Mouse (Mus musculus) regulatory T cell (primary cell): ENCODE measurements around the gene Tdrkh.

Experiments used
- in situ Hi-C: fragments of 300-600 bp; cut with MboI, MseI; formaldehyde crosslinking; loops from one replicate; pipeline ENCODE4 v1.15.1; 2025; ENCODE audit warnings: high pct_unique_total_duplicates

Gene Tdrkh

DNA sequence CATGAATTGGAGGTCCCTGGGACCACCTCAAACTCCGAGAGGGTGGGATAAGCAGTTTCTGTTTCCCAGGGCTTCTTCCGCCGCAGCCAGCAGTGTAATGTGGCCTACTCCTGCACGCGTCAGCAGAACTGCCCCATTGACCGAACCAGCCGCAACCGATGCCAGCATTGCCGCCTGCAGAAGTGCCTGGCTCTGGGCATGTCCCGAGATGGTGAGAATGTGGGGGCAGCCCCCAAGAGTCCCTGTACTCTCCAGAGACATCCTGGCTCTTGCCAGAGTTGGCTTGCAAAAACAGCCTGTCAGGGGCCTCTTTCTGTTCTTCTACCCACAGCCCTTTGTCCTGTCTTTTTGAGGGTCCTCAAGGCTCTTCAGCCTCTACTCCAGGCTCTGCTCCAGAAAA lies 25.7 kb upstream of the Tdrkh start:
- in situ Hi-C loops = loop anchor here (25.0 kb wide), 1 partner anchor 1900 kb away; the partner anchor contains the start of gene Fcgr1

DNA sequence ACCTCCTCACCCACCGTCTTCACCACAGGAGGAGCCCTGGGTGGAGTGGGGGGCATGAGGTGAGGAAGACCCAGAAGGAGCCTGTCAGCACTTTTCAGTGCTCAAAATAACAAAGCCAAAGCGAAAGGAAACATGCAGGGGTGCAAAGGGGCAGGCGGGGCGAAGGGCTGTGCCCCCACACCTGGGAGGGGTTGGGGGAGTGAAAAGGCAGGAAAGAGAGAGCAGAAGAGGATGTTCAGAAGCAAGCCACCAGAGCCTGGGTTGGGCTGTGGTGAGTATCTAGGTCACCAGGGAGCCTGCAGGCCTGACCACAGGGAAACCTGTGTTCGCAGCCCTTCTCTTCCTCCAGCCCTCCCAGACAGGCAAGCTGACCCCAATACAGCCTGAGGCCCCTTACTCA lies 25.0 kb upstream of the Tdrkh start:
- in situ Hi-C loops = loop anchor here (25.0 kb wide), 1 partner anchor 1899 kb away; the partner anchor contains the start of gene Fcgr1

DNA sequence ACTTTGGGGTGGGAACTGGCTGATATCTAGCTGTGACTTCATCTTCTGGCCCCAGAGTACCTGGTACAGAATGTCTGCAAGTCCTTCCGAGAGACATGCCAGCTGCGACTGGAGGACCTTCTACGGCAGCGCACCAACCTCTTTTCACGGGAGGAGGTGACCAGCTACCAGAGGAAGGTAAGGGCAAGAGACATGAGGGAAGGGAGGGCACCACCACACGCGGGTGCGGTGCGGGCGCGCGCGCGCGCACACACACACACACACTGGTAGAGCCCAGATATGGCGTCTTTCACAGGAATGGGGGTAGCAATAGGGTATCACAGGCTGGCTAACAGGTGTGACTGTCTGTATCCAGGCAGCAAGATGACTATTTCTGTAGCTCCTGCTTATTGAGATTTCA lies 23.7 kb upstream of the Tdrkh start:
- in situ Hi-C loops = loop anchor here (25.0 kb wide), 1 partner anchor 1898 kb away; the partner anchor contains the start of gene Fcgr1

DNA sequence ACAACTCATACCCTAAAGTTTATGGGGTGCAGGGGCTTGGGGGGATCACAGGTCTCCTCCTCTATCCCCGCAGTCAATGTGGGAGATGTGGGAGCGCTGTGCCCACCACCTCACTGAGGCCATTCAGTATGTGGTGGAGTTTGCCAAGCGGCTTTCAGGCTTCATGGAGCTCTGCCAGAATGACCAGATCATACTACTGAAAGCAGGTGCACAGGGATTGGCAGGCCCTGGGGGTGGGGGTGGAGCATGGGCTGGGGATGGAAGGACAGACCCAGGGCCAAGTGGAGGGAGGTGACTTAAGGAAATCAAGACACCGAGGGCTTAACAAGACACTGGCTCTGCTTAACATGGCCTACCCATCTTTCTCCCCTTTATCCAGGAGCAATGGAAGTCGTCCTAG lies 22.1 kb upstream of the Tdrkh start:
- in situ Hi-C loops = loop anchor here (25.0 kb wide), 1 partner anchor 1896 kb away; the partner anchor contains the start of gene Fcgr1

DNA sequence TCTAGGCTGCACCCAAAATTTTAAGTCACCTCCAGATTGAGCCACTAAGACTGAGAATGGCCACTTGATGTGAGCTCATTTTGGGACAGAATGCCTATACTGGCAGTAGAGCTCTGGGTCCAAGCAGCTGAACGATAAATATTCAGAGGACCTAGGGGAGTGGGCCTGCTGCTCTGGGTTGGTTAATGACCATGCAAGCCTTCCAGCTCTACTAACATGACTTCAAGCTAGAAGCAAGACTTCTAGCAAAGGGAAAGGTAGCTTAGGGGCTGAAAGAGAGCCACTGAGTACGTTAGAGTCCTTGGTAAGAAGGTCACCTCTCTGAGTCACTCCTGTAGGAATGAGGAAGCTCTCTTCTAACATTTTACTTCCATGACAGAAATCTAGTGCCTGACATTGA lies 20.9 kb upstream of the Tdrkh start:
- in situ Hi-C loops = loop anchor here (25.0 kb wide), 1 partner anchor 1895 kb away; the partner anchor contains the start of gene Fcgr1

DNA sequence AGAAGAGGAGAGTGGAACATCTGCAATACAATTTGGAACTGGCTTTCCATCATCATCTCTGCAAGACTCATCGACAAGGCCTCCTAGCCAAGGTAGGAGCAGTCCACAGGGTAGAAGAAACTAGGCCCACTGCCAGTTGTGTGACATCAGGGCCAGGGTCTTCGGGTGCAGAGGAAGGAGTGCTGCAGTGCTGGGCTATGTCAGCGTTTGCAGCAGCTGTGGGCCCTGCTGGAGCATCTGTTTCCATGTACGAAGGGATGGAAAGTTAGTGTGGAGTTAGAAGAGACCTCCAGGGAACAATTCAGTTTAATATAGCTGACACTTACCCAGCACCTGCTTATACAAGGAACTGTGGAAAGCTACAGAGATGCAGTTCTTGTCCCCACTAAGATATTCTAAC lies 20.0 kb upstream of the Tdrkh start:
- in situ Hi-C loops = loop anchor here (25.0 kb wide), 1 partner anchor 1894 kb away; the partner anchor contains the start of gene Fcgr1

DNA sequence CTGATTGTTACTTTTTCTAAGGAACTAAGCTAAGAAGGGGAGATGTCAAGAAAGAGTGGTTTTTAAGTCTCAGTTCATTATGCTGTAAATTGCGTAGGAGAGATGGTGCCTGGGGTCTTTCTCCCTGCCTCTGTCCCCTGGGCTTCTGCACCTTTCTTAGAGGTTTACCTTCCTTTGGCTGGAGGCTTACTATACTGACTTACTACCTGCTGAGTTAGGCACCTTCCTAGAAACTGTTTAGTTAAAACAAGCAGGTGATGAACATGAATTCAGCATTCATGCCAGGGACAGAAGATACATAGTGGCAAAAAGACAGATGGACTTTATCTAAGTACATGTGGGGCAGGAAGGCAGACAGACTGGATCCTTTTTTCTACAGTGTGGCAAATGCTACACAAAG lies 16.7 kb upstream of the Tdrkh start:
- in situ Hi-C loops = loop anchor here (25.0 kb wide), 1 partner anchor 1891 kb away; the partner anchor contains the start of gene Fcgr1

DNA sequence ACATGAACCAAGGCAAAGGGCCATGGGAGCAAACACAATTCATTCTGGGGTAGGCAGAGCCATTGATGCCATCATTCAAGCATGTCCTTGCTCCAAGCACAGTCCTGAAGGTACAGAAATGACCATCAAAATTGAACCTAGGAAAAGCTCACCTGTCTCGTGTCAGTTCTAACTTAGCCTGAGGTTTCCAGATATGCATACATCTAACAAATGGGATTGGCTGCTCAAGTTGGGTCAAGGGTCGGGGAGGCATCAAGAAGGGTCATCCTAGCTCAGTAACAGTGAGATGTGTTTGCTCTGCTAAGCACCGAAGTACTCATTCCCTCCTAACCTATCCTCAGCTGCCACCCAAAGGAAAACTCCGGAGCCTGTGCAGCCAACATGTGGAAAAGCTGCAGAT lies 16.2 kb upstream of the Tdrkh start:
- in situ Hi-C loops = loop anchor here (25.0 kb wide), 1 partner anchor 1890 kb away; the partner anchor contains the start of gene Fcgr1

DNA sequence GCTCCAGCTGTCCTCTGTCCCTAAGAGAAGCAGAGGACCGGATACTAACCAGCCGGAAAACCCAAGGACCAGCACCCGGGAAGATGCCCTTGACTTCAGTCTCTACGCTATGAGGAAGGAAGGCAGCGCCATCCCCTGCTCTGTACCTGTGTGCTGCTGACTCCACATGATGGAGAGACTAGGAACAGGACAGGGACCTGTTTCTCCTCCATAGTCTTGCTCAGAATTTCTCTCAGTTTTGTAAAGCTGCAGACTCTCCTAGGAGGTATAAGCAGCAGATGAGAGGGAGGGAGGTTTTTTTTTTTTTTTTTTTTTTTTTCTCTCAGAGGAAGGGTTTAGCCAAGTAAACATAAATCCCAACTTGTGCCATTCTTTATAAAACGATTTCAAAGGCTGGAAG lies 14.9 kb upstream of the Tdrkh start, which contains the start of gene Lingo4:
TSS of gene Lingo4 (plus strand) at position 301 of the 400 bp plus-strand sequence.
- in situ Hi-C loops = loop anchor here (25.0 kb wide), 1 partner anchor 1889 kb away; the partner anchor contains the start of gene Fcgr1

DNA sequence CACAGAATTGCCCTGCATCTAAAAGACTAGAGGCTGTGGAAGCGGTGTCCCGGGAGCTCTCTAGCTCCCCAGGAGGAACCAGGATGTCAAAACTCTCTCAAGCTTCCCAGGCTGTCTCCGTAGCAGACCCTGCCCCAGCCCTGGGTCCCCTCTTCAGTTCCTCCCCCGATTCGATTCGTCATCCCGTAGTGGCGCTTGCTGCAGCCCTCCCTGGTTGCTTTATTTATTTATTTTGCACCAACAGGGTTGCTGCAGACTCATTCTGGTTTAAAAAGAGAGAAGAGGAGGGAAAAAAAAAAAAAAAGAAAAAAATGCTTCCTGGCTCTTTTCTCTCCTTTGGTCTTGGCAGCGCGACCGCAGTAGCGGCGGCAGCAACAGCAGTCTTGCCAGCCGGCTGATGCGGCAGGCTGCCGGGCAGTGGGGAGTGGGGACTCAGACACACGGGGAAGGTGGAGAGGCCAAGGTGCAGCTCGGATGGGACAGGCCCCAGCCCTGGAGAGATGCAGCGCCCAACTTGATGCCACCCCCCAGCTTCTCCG lies 14.1 kb upstream of the Tdrkh start:
- in situ Hi-C loops = loop anchor here (25.0 kb wide), 1 partner anchor 1888 kb away; the partner anchor contains the start of gene Fcgr1

DNA sequence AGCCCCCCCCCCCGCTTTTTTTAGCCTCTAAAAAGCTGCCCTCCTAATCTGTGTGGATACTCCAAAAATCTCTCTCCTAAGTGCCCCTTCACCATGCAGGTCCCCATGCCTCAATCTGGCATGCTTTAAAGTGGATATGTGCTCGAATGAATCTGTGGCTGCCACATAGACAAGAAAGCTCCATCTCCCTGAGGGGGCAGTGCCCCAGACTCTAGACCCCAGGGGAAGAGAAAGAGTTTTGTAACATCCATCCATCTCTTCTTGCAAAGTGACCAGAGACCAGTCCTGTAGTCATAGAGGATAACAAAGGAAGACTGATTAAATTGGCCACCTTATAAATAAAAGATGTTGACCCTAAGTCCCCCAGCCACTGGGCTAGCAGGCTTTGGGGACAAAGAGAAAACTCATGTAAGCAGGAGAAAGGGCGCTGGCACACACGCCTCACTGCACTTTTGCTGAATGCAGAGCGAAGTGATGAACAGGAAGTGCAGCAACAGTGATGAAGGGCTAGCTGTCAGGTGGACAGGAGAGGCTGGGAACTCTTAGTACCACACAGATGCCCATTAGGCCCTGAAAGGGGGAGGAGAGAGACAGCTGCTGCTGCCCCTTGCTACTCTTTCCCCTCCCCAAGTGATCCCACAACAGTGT lies 13.3 kb upstream of the Tdrkh start:
- in situ Hi-C loops = loop anchor here (25.0 kb wide), 1 partner anchor 1888 kb away; the partner anchor contains the start of gene Fcgr1

DNA sequence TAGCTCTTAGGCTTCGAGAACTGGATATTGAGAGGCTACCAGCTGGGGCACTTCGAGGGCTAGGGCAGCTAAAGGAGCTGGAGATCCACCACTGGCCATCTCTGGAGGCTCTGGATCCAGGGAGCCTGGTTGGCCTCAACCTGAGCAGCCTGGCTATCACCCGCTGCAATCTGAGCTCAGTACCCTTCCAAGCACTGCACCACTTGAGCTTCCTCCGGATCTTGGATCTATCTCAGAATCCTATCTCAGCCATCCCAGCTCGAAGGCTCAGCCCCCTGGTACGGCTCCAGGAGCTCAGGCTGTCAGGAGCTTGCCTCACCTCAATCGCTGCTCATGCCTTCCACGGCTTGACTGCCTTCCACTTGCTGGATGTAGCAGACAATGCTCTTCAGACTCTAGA lies 10.6 kb upstream of the Tdrkh start:
- in situ Hi-C loops = no loop called here

DNA sequence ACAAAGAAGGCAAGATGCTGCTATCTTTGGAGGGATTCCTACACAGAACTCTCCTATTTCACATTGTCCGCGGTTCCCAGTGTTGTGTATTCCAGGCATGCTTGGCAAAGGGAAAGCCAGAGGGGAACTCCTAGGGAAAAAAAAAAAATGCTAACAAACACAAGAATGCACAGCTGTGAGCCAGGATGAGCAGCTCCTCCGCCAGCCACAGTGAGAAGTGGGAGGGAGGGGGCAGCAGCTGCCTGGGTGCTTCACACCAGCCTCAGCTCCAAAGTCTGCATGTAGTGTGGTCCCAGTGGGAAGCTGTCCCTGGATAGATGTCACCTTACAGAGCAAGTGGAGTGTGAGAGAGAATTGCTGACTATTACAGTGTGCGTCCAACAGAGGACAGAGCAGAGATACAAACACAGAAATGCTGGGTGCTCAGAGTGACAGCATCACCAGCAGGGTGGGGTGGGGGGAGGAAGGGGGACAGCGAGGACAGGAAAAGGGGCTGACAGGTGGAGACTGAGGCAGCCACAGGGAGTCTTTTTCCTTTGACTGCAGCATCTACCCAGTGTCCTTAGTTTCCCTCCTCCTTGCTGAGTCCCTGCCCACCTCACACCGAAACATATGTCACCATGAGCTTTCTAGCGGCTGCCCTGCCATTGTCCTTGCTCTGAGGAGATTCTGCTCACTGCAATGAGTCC lies 8.6 kb upstream of the Tdrkh start:
- in situ Hi-C loops = no loop called here

DNA sequence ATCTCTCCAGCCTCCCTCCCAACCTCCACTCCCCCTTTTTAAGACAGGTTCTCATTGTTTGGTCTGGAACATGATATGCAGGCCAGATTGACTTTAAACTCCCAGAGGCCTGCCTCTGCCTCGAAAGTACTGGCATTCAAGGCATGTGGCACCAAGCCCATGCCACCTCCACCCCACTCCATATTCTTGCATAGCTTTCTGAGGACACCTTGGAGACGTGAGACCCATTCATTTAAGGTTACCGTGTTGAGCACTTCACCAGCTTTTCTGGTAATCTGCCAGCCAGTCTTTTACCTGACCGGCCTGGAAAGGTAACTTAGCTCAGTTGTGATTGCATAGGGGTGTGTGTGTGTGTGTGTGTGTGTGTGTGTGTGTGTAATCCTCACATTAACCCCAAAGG lies 7.5 kb upstream of the Tdrkh start:
- in situ Hi-C loops = no loop called here

DNA sequence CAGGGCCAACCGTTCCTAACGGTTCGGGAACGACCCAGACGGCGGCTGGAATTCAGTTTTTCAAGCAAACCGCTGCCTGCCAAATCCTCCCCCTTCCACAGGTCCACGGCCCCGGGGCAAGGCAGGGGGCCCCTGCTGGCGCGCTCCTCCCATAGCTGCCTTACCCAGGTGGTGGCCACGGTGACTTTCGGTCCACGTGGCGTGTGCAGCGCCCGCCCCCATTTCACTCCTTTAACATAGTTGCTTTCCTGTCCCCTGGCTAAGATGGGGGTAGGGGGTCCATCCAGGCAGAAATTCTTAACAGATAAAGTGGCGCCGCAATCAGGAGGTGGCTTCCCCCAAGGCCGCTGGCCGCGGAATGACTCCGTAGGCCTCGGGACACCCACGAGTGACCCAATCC lies 543 bp upstream of the Tdrkh start:
- in situ Hi-C loops = no loop called here

DNA sequence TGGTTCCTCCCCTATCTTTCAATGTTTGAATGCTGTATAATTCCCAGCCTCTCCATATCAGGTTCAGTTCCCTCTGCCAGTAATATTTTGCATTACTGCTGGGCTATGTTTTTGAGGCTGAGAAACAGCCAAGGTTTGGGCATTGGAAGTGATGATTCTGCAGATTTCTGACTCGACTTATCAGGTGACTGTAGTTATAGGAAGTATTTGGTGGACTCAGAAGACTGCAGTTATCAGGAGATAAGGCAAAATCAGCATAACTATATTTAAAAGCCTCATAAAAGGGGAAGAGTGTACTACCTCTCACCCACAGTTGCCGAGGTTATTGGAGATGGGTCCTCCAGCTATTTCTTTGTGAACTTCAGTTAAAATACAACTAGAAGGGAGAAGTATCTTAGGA lies 17.9 kb downstream of the Tdrkh start:
- in situ Hi-C loops = no loop called here

DNA sequence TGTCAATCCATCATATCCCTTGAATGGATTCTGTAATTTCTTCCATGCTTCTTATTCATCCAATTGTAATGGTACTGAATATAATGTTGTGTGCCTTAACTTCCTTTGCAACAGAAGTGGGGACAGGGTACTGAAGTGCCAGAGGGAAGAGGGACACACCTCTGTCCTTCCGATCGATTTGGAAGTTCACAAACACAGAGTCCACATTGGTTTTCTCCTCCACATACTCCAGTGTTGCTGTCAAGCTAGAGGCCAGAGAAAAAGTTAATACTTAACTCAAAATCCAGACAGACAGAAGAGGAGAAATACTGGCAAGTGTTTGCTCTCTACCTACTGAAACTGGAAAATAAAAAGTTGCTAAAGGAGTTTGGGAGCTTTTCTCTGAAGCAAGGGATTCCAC lies 21.2 kb downstream of the Tdrkh start:
- in situ Hi-C loops = no loop called here

DNA sequence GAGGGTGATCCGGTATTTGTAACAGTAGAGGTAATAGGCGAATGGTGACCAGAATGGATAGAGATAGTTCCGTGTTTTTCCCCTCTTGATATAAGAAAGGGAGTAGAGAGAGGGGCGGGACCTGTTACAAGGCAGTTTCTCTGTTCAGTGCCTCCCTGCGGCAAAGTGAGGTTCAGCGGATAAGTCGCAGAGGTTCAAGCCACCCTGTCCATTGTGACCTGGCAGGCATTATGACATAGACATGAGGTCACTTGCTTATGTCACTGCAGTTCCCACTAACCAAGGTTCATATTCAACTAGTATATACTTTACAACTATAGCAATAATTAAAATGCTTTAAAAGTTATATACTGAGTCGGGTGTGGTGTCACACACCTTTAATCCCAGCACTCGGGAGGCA lies 23.3 kb downstream of the Tdrkh start:
- in situ Hi-C loops = no loop called here

DNA sequence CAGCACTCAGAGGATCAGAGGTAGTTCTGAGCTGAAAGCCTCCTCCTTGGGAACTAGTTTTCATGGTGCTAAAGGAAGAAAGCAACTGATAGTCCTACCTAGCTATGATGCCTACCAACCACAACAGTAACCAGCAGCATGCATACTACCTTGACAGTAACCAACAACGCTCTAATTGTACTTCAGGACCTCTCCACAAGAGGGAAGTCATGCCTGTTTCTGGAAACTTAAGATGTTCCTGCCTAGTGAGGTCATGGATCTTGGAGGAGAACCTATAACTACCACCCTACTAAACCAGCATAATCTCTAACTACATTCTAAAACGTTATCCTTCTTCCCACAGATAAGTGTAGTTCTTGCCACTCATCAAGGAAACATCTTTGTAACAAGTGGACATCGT lies 28.1 kb downstream of the Tdrkh start:
- in situ Hi-C loops = loop anchor here (5.0 to 10.0 kb wide), 2 partner anchors 64 to 876 kb away; no protein-coding TSS in a partner anchor

DNA sequence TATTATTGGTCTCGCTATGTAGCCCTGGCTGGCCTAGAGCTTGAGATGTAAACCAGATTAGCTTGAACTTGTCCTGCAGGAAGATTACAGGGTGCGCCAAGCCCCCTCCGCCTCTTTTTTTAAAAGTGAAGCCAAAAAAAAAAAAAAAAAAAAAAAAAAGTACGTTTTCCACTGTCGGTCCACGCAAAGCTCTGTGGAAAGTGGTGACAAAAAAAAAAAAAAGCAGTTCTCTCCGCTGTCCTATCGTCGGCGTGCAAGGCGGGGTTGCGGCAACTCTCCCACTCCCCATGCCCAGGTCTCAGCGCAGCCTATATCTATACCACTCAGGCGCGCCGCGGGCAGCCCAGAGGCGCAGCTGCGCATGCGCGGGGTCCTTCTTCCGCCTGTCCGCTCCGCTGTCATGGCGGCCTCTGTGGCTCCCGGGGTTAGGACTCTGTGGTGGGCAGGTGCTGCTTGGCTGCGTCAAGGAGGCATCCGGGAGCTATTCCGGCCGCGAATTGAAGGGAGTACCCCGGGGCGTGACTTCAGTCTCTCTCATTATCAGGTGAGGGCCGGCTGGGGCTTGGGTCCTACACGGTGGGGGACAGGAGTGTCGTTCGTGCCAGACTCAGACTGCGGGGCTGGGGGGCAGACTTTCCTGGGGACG lies 30.0 kb downstream of the Tdrkh start, which contains the start of gene Mrpl9:
TSS of gene Mrpl9 (plus strand) at position 368 of the 646 bp plus-strand sequence.
- in situ Hi-C loops = loop anchor here (5.0 to 10.0 kb wide), 2 partner anchors 66 to 878 kb away; no protein-coding TSS in a partner anchor

DNA sequence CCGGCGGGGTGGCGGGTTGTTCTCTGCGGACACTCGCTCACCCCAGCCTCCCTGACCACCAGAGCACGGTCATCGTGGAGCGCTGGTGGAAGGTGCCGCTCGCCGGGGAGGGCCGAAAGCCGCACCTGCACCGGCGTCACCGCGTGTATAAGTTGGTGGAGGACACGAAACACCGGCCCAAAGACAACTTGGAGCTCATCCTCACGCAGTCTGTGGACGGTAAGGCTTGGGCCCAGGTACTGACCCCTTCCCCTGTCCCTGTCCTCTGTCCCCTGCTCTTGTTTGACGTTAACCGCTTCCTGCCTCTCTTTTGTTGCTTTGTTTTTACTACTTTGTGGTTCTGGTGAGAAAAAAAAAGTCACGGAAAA lies 30.5 kb downstream of the Tdrkh start, which contains the start of gene Oaz3:
TSS of gene Oaz3 (minus strand) at position 319 of the 368 bp plus-strand sequence.
- in situ Hi-C loops = loop anchor here (5.0 to 10.0 kb wide), 2 partner anchors 66 to 879 kb away; no protein-coding TSS in a partner anchor
